Mouse (Mus musculus) heart, adult 2 months (tissue): ENCODE data around the gene Phykpl.
A peak's percentile ranks its signal among the peaks of the same experiment; 100 is the strongest.

Experiments used
- CTCF ChIP-seq: fragments of 200-600 bp; IDR thresholded peaks from 2 replicates; pipeline ENCODE4 v1.8.1; 2022; ENCODE audit warnings: antibody characterized with exemption, mild to moderate bottlenecking, moderate library complexity
- EP300 ChIP-seq: fragments of 200-500 bp; IDR thresholded peaks from 2 replicates; pipeline ENCODE4 v1.6.1; 2011; ENCODE audit warnings: low read depth, low read length, control low read depth; ENCODE audit not compliant: insufficient read depth
- POLR2A ChIP-seq: fragments of 200-500 bp; IDR thresholded peaks from 2 replicates; pipeline ENCODE4 v1.6.1; 2011; ENCODE audit warnings: mild to moderate bottlenecking, low read depth, low read length, control low read depth; ENCODE audit not compliant: insufficient read depth

DNA sequence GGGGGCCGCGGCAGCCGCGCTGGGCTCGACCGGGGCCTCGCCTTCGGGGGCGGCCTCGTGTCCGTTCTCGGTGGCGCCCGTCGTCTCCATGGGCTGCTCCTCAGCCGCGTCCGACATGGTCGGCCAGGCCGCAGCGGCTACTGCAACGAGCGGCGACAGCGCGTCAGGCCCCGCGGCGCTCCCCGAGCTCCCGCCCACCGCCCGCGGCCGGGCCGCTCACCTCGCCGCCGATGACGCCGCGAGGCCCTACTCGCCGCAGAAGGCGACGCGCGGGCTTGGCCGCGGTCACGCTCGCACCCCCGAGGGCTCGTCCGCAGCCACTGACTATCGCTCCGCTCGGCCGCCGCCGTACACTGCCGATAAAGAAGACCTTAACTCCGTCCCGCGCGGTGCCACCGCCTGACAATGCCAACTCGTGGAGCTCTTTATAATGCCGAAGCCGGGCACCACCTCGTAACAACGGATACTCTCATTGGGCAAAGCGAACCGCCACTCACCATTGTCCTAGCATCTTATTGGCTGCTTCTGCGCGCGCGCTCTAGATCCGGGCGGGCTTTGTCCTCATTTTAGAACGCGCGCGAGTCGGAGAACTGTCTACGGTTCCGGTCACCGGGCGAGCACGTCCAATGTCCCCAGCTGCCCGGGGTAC lies 22.0 kb downstream of the Phykpl start, which contains the start of gene Hnrnpab:
- TF ChIP-seq POLR2A = peak; percentile 100
- TF ChIP-seq CTCF = no peak
- TF ChIP-seq EP300 = 0 out of 2 replicates have a peak, but pooled peaks have one; percentile 38
